Mouse (Mus musculus) liver, adult 2 months (tissue): ENCODE measurements around the gene Hes3. TPM values are rescaled to one million over a fixed set of nuclear protein-coding genes. Genes with fewer than 3 reads are reported as not detected.

Experiments used
- DNase-seq: peaks from one replicate; pipeline ENCODE4 v3.0.0-alpha.2; 2011; ENCODE audit warnings: low read depth, low spot score; ENCODE audit errors: extremely low read depth
- H3K27ac ChIP-seq: fragments of 200-500 bp; replicated peaks from 2 replicates; pipeline ENCODE4 v1.5.1; 2012; ENCODE audit warnings: low read depth, mild to moderate bottlenecking, control low read depth, inconsistent platforms, low read length; ENCODE audit not compliant: insufficient read depth
- H3K27me3 ChIP-seq: fragments of 200-500 bp; 2 replicates; pipeline ENCODE4 v1.6.1; 2012; ENCODE audit warnings: mild to moderate bottlenecking, moderate library complexity, low read length, inconsistent platforms; ENCODE audit not compliant: control insufficient read depth, insufficient read depth
- H3K36me3 ChIP-seq: fragments of 200-500 bp; 2 replicates; pipeline ENCODE4 v1.6.1; 2012; ENCODE audit warnings: low read length, inconsistent platforms; ENCODE audit not compliant: control insufficient read depth, insufficient read depth
- H3K4me1 ChIP-seq: fragments of 200-500 bp; 2 replicates; pipeline ENCODE4 v1.6.1; 2011; ENCODE audit warnings: low read length; ENCODE audit not compliant: control insufficient read depth, insufficient read depth
- H3K4me3 ChIP-seq: fragments of 200-500 bp; 2 replicates; pipeline ENCODE4 v1.5.1; 2011; ENCODE audit warnings: low read depth, mild to moderate bottlenecking, control low read depth, low read length, moderate library complexity; ENCODE audit not compliant: insufficient read depth
- H3K79me2 ChIP-seq: fragments of 200-500 bp; 2 replicates; pipeline ENCODE4 v1.6.1; 2012; ENCODE audit warnings: inconsistent platforms, mild to moderate bottlenecking, low read length, moderate library complexity; ENCODE audit not compliant: control insufficient read depth, insufficient read depth
- H3K9ac ChIP-seq: fragments of 200-500 bp; 2 replicates; pipeline ENCODE4 v1.6.1; 2012; ENCODE audit warnings: low read depth, mild to moderate bottlenecking, control low read depth, inconsistent platforms, low read length
- CTCF ChIP-seq: fragments of 200-500 bp; IDR thresholded peaks from 2 replicates; pipeline ENCODE4 v1.5.1; 2011; ENCODE audit warnings: low read depth, low read length, control low read depth
- POLR2A ChIP-seq: fragments of 200-500 bp; IDR thresholded peaks from 2 replicates; pipeline ENCODE4 v1.6.1; 2011; ENCODE audit warnings: low read length, control low read depth; ENCODE audit not compliant: insufficient read depth; ENCODE audit errors: extremely low read depth
- WGBS: fragments of 180-500 bp; shearing (Covaris S2); methylation state at CpG from one replicate; pipeline ENCODE4 v1.1.7; 2018; 5-methylcytosine and 5-hydroxymethylcytosine counted together
- polyA plus RNA-seq: library from polyadenylated mRNA; depleted of rRNA; stranded (reverse); fragments of >200 nt; gene quantifications from 2 replicates; pipeline ENCODE4 v1.2.3, GENCODE M21; 2012
- total RNA-seq: library from RNA; depleted of rRNA; stranded (reverse); fragments of >200 nt; gene quantifications from 2 replicates; pipeline ENCODE4 v1.2.3, GENCODE M21; 2014

Gene Hes3
- total and polyA plus RNA-seq, 2 experiments, result not detected

- no peak overlapping the region for H3K9ac ChIP-seq
- no peaks in the 10 kb centered on the region for H3K79me2 ChIP-seq
- no peak overlapping the region for H3K27ac ChIP-seq
- H3K4me3 ChIP-seq, result no peak overlapping the region
- 80% methylated on average over 10 of the region's 10 CpGs for WGBS
- peaks cover 9% of the 10 kb centered on the region; the same call in 1 of the 2 replicates for H3K36me3 ChIP-seq
- H3K27me3 ChIP-seq, result no peaks in the 10 kb centered on the region
- H3K4me1 ChIP-seq, result 0 out of 2 replicates have a peak, but pooled peaks cover 3% of the 10 kb centered on the region
- DNase-seq, result no peak
- TF ChIP-seq POLR2A (no peak), CTCF (no peak)
Observed at GRCm38 (mm10) chr4:152303172-152303571, 11.7 kb upstream of the Hes3 start.

- H3K4me3 ChIP-seq, result no peak overlapping the region
- peak; percentile 61 for DNase-seq
- H3K9ac ChIP-seq, result no peak overlapping the region
- H3K27me3 ChIP-seq, result no peaks in the 10 kb centered on the region
- H3K79me2 ChIP-seq, result peaks cover 8% of the 10 kb centered on the region
- H3K27ac ChIP-seq, result no peak overlapping the region
- no peak for TF ChIP-seq POLR2A
- TF ChIP-seq CTCF, result no peak
- 79% methylated on average over 11 of the region's 11 CpGs for WGBS
- H3K36me3 ChIP-seq, result peaks cover 9% of the 10 kb centered on the region; the same call in 1 of the 2 replicates
- H3K4me1 ChIP-seq, result peaks cover 6% of the 10 kb centered on the region
Observed at GRCm38 (mm10) chr4:152302012-152302411, 10.6 kb upstream of the Hes3 start.

- 96% methylated on average over 8 of the region's 8 CpGs for whole genome bisulfite sequencing
- DNase-seq, result no peak
- H3K4me1 ChIP-seq, result peaks cover 8% of the 10 kb centered on the region
- H3K27me3 ChIP-seq, result no peaks in the 10 kb centered on the region
- H3K9ac ChIP-seq, result no peak overlapping the region
- H3K27ac ChIP-seq, result no peak overlapping the region
- peaks cover 9% of the 10 kb centered on the region; the same call in 1 of the 2 replicates for H3K36me3 ChIP-seq
- H3K79me2 ChIP-seq, result peaks cover 8% of the 10 kb centered on the region
- no peak for TF ChIP-seq CTCF
- TF ChIP-seq POLR2A, result no peak
- H3K4me3 ChIP-seq, result no peak overlapping the region
Observed at GRCm38 (mm10) chr4:152300375-152300774, 8.9 kb upstream of the Hes3 start.

- Histone ChIP-seq H3K9ac (no peak overlapping the region), H3K27me3 (no peaks in the 10 kb centered on the region), H3K36me3 (peaks cover 9% of the 10 kb centered on the region; the same call in 1 of the 2 replicates), H3K27ac (no peak overlapping the region), H3K4me1 (peaks cover 8% of the 10 kb centered on the region), H3K79me2 (peaks cover 8% of the 10 kb centered on the region), H3K4me3 (no peak overlapping the region)
- TF ChIP-seq CTCF (no peak), POLR2A (no peak)
- WGBS, result 88% methylated on average over 14 of the region's 14 CpGs
- DNase-seq, result no peak
Observed at GRCm38 (mm10) chr4:152298836-152299235, 7.4 kb upstream of the Hes3 start.

GRCm38 (mm10) chr4:152296874-152297861, 5.7 kb upstream of the Hes3 start, which contains the start of gene Icmt:
Gene Icmt, plus strand, starts transcription at chr4:152297227.
- under 1% methylated on average over 117 of the region's 119 CpGs for WGBS
- Histone ChIP-seq H3K27ac (peak within 1 kb of the TSS; percentile 62), H3K79me2 (peaks cover 8% of the 10 kb centered on the region), H3K4me3 (peak within 1 kb of the TSS; percentile 85), H3K4me1 (peaks cover 8% of the 10 kb centered on the region), H3K27me3 (no peaks in the 10 kb centered on the region), H3K36me3 (peaks cover 6% of the 10 kb centered on the region; the same call in 1 of the 2 replicates), H3K9ac (peak within 1 kb of the TSS; percentile 95)
- TF ChIP-seq POLR2A, result peak; percentile 61
- TF ChIP-seq CTCF, result 0 out of 2 replicates have a peak, but pooled peaks have one; percentile 6
- DNase-seq, result peak; percentile 84
